Mouse (Mus musculus): ENCODE measurements around the gene Adcy4. TPM values are rescaled to one million over a fixed set of nuclear protein-coding genes. Genes with fewer than 3 reads are reported as not detected.

The Adcy4 gene
- total and polyA plus RNA-seq, 2 experiments from 2014 or later: 2.8 to 5.8 TPM

DNA sequence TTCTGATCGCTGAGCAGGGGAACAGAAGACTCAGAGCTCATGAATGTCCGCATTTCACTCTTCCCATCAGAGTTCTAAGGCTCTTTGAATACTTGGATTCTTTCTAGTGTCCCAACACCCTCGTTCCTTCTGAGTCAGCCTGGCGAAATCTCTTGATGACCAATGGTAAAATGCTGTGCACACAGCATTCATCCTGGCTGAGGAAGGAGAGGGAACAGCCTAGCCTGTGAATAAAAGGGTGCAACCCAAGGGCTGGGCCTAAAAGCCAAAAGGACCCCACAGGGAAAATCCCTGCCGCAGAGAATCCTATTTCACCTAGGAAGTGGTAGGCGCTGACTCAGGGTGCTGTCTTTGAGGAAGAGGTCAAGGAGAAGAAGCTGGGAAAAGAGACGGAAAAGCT is 53.8 kb downstream of the Adcy4 start:
- peak overlapping the region; percentile 63 for H3K27ac ChIP-seq
- peak overlapping the region; percentile 22; the same call in 1 of the 2 replicates for H3K4me2 ChIP-seq (ENCODE audit: low read depth, low read length)
- H3K36me3 ChIP-seq (ENCODE audit: insufficient read depth, low read length): no peaks in the 10 kb centered on the region
- H3K27me3 ChIP-seq (ENCODE audit: insufficient read depth, low read length): no peaks in the 10 kb centered on the region
- peaks cover 7% of the 10 kb centered on the region for H3K4me1 ChIP-seq (ENCODE audit: insufficient read depth, low read length)
- no peaks in the 10 kb centered on the region for H3K9me3 ChIP-seq (ENCODE audit: low read length)
- DNase-seq (ENCODE audit: low spot score) (no peak), ATAC-seq (peak; percentile 66)
- no peak overlapping the region for H3K9ac ChIP-seq (replicated peaks; ENCODE audit: low read length)
- WGBS: 44% methylated on average over 7 of the region's 7 CpGs
- H3K4me3 ChIP-seq (ENCODE audit: low read length): no peak overlapping the region
- no peak for TF ChIP-seq CTCF (IDR thresholded peaks at IDR 0.05; ENCODE audit: low read depth)

GRCm38 (mm10) chr14:55727889-55728685 is 55.8 kb downstream of the Adcy4 start:
- Histone ChIP-seq H3K4me2 (ENCODE audit: low read depth, low read length) (no peak overlapping the region), H3K9me3 (ENCODE audit: low read length) (no peaks in the 10 kb centered on the region)

GRCm38 (mm10) chr14:55726261-55726660 is 57.6 kb downstream of the Adcy4 start:
- TF ChIP-seq CTCF (IDR thresholded peaks at IDR 0.05; ENCODE audit: low read depth): no peak
- ATAC-seq (no peak), DNase-seq (ENCODE audit: low spot score) (no peak)
- no peak overlapping the region for H3K27ac ChIP-seq
- no peaks in the 10 kb centered on the region for H3K27me3 ChIP-seq (ENCODE audit: insufficient read depth, low read length)
- H3K4me3 ChIP-seq (ENCODE audit: low read length): no peak overlapping the region
- H3K36me3 ChIP-seq (ENCODE audit: insufficient read depth, low read length): no peaks in the 10 kb centered on the region
- no peak overlapping the region for H3K4me2 ChIP-seq (ENCODE audit: low read depth, low read length)
- H3K4me1 ChIP-seq (ENCODE audit: insufficient read depth, low read length): peaks cover 10% of the 10 kb centered on the region
- no peaks in the 10 kb centered on the region for H3K9me3 ChIP-seq (ENCODE audit: low read length)
- H3K9ac ChIP-seq (replicated peaks; ENCODE audit: low read length): no peak overlapping the region

More at GRCm38 (mm10) chr14:55727889-55728685, 55.8 kb downstream of the Adcy4 start:
- DNase-seq (ENCODE audit: low spot score) (no peak), ATAC-seq (no peak)
- no peaks in the 10 kb centered on the region for H3K36me3 ChIP-seq (ENCODE audit: insufficient read depth, low read length)
- no peak overlapping the region for H3K9ac ChIP-seq (replicated peaks; ENCODE audit: low read length)
- no peak for TF ChIP-seq CTCF (IDR thresholded peaks at IDR 0.05; ENCODE audit: low read depth)
- peaks cover 7% of the 10 kb centered on the region for H3K4me1 ChIP-seq (ENCODE audit: insufficient read depth, low read length)
- 72% methylated on average over 8 of the region's 8 CpGs for WGBS
- no peaks in the 10 kb centered on the region for H3K27me3 ChIP-seq (ENCODE audit: insufficient read depth, low read length)
- H3K4me3 ChIP-seq (ENCODE audit: low read length): no peak overlapping the region
- H3K27ac ChIP-seq: no peak overlapping the region

DNA sequence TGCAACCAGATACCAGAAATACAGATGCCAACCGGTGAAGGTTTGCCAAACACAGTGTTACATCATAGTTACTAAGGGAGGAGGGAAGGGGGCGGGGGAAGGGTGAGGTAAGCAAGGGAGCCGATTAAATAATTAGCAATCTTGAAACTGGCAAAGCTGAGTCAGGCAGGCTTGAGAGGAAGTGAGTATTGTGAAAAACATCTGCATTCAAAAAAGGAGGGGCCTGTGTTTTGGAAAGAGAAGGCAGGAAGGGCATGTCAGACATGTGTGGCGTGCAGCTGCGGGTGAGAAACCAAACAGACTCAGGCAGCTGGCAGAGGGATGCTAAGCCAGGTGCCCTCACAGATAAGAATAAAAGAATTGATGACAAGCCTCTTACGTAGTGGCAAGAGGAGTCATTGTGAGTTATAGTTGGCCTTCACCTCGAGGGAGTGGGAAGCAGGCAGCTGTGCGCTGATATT is 59.5 kb downstream of the Adcy4 start:
- H3K27ac ChIP-seq: no peak overlapping the region
- H3K4me3 ChIP-seq (ENCODE audit: low read length): no peak overlapping the region
- no peak overlapping the region for H3K4me2 ChIP-seq (ENCODE audit: low read depth, low read length)
- DNase-seq (ENCODE audit: low spot score) (no peak), ATAC-seq (no peak)
- 70% methylated on average over 8 of the region's 8 CpGs for WGBS
- no peak for TF ChIP-seq CTCF (IDR thresholded peaks at IDR 0.05; ENCODE audit: low read depth)
- H3K27me3 ChIP-seq (ENCODE audit: insufficient read depth, low read length): no peaks in the 10 kb centered on the region
- no peaks in the 10 kb centered on the region for H3K9me3 ChIP-seq (ENCODE audit: low read length)
- no peaks in the 10 kb centered on the region for H3K36me3 ChIP-seq (ENCODE audit: insufficient read depth, low read length)
- H3K4me1 ChIP-seq (ENCODE audit: insufficient read depth, low read length): peaks cover 7% of the 10 kb centered on the region; the same call in 1 of the 2 replicates
- H3K9ac ChIP-seq (replicated peaks; ENCODE audit: low read length): no peak overlapping the region

- no peak for DNase-seq (ENCODE audit: low spot score)
- Histone ChIP-seq H3K27ac (no peak overlapping the region), H3K4me1 (ENCODE audit: insufficient read depth, low read length) (peaks cover 6% of the 10 kb centered on the region; the same call in 1 of the 2 replicates), H3K4me2 (ENCODE audit: low read depth, low read length) (no peak overlapping the region), H3K9me3 (ENCODE audit: low read length) (no peaks in the 10 kb centered on the region), H3K27me3 (ENCODE audit: insufficient read depth, low read length) (no peaks in the 10 kb centered on the region), H3K9ac (replicated peaks; ENCODE audit: low read length) (no peak overlapping the region), H3K4me3 (ENCODE audit: low read length) (no peak overlapping the region), H3K36me3 (ENCODE audit: insufficient read depth, low read length) (0 out of 2 replicates have a peak, but pooled peaks cover 1% of the 10 kb centered on the region)
- no peak for ATAC-seq
- 91% methylated on average over 7 of the region's 7 CpGs for WGBS
- TF ChIP-seq CTCF (IDR thresholded peaks at IDR 0.05; ENCODE audit: low read depth): no peak
These were observed 60.5 kb downstream of the Adcy4 start for GRCm38 (mm10) chr14:55723433-55723832.

GRCm38 (mm10) chr14:55722438-55722945 is 61.4 kb downstream of the Adcy4 start:
- DNase-seq (ENCODE audit: low spot score) (no peak), ATAC-seq (peak; percentile 20)
- no peak for TF ChIP-seq CTCF (IDR thresholded peaks at IDR 0.05; ENCODE audit: low read depth)
- H3K27ac ChIP-seq: no peak overlapping the region
- 0 out of 2 replicates have a peak, but pooled peaks cover 3% of the 10 kb centered on the region for H3K36me3 ChIP-seq (ENCODE audit: insufficient read depth, low read length)
- 0 out of 2 replicates have a peak, but pooled peaks cover 4% of the 10 kb centered on the region for H3K4me1 ChIP-seq (ENCODE audit: insufficient read depth, low read length)
- 45% methylated on average over 8 of the region's 8 CpGs for WGBS
- no peaks in the 10 kb centered on the region for H3K9me3 ChIP-seq (ENCODE audit: low read length)
- H3K4me3 ChIP-seq (ENCODE audit: low read length): peak overlapping the region; percentile 60
- H3K27me3 ChIP-seq (ENCODE audit: insufficient read depth, low read length): no peaks in the 10 kb centered on the region
- no peak overlapping the region for H3K9ac ChIP-seq (replicated peaks; ENCODE audit: low read length)
- H3K4me2 ChIP-seq (ENCODE audit: low read depth, low read length): peak overlapping the region; percentile 57; the same call in 1 of the 2 replicates

All from hindbrain, postnatal 0 days (tissue).